Comparison of ENCODE assay signal across 11 mouse cellular contexts in genomic region chr4:14261014-14261737, GRCm38 (mm10).
DNase-seq lines count a peak whose midpoint lies in the region; ATAC-seq lines count a peak whose summit lies in the region.
"Had no signal": no experiment of that assay in that cellular context is flagged by ENCODE, and none has a peak within 500 bp of the region (broad histone marks: within the 10 kb centered on the region; RNA-seq: fewer than 3 reads in every experiment).

No protein-coding gene starts in this region.

- peak; percentile 15; the same call in 1 of the 2 replicates for ATAC-seq in intestine, embryonic 15.5 days
- ATAC-seq in intestine, embryonic 16.5 days = no peak
- peak; percentile 43; the same call in 1 of the 2 replicates for ATAC-seq in forebrain, embryonic 13.5 days
- no peak for ATAC-seq in erythroblast, adult 5-6 weeks (replicated peaks; ENCODE audit: low FRiP score, poor library complexity, severe bottlenecking)
- no peak for ATAC-seq in cerebellum, adult (ENCODE audit: insufficient number of reproducible peaks, low FRiP score, low TSS enrichment)

- no peak overlapping the region for H3K4me3 ChIP-seq in intestine, embryonic 15.5 days (replicated peaks)
- H3K4me3 ChIP-seq in intestine, embryonic 16.5 days (ENCODE audit: low read length) = no peak overlapping the region
- H3K4me3 ChIP-seq in forebrain, embryonic 13.5 days = no peak overlapping the region
- peak overlapping the region; percentile 10; the same call in 1 of the 2 replicates for H3K4me3 ChIP-seq in limb, embryonic 10.5 days

- H3K36me3 ChIP-seq in intestine, embryonic 15.5 days = no peaks in the 10 kb centered on the region
- H3K36me3 ChIP-seq in intestine, embryonic 16.5 days (ENCODE audit: control insufficient read depth, insufficient read depth, low read length) = no peaks in the 10 kb centered on the region
- H3K36me3 ChIP-seq in forebrain, embryonic 13.5 days (ENCODE audit: poor library complexity, severe bottlenecking) = no peaks in the 10 kb centered on the region
- no peaks in the 10 kb centered on the region for H3K36me3 ChIP-seq in limb, embryonic 10.5 days

- no peak overlapping the region for H3K27ac ChIP-seq in intestine, embryonic 15.5 days
- no peak overlapping the region for H3K27ac ChIP-seq in intestine, embryonic 16.5 days (ENCODE audit: low read length)
- no peak overlapping the region for H3K27ac ChIP-seq in forebrain, embryonic 13.5 days
- H3K27ac ChIP-seq in limb, embryonic 10.5 days = peak overlapping the region; percentile 80

- no peaks in the 10 kb centered on the region for H3K9me3 ChIP-seq in intestine, embryonic 15.5 days
- no peaks in the 10 kb centered on the region for H3K9me3 ChIP-seq in intestine, embryonic 16.5 days (ENCODE audit: control insufficient read depth, low read length)
- H3K9me3 ChIP-seq in forebrain, embryonic 13.5 days (replicated peaks) = no peaks in the 10 kb centered on the region
- no peaks in the 10 kb centered on the region for H3K9me3 ChIP-seq in limb, embryonic 10.5 days (replicated peaks)

- 44% methylated on average over 11 of the region's 11 CpGs for WGBS in intestine, embryonic 15.5 days
- 45% methylated on average over 11 of the region's 11 CpGs for WGBS in intestine, embryonic 16.5 days
- 43% methylated on average over 11 of the region's 11 CpGs for WGBS in forebrain, embryonic 13.5 days
- 39% methylated on average over 11 of the region's 11 CpGs for WGBS in limb, embryonic 10.5 days

- no peak overlapping the region for H3K4me2 ChIP-seq in intestine, embryonic 15.5 days (replicated peaks)
- H3K4me2 ChIP-seq in intestine, embryonic 16.5 days (ENCODE audit: low read depth, low read length) = no peak overlapping the region
- H3K4me2 ChIP-seq in forebrain, embryonic 13.5 days = peak overlapping the region; percentile 23; the same call in 1 of the 2 replicates

- H3K9ac ChIP-seq in intestine, embryonic 15.5 days = no peak overlapping the region
- no peak overlapping the region for H3K9ac ChIP-seq in intestine, embryonic 16.5 days (ENCODE audit: low read depth, low read length)
- H3K9ac ChIP-seq in forebrain, embryonic 13.5 days = no peak overlapping the region

- H3K27me3 ChIP-seq in intestine, embryonic 15.5 days (replicated peaks) = no peaks in the 10 kb centered on the region
- H3K27me3 ChIP-seq in intestine, embryonic 16.5 days (replicated peaks; ENCODE audit: control insufficient read depth, insufficient read depth, low read length) = no peaks in the 10 kb centered on the region
- no peaks in the 10 kb centered on the region for H3K27me3 ChIP-seq in forebrain, embryonic 13.5 days
- no peaks in the 10 kb centered on the region for H3K27me3 ChIP-seq in limb, embryonic 10.5 days (ENCODE audit: low read depth, poor library complexity, severe bottlenecking)

- DNase-seq in ZHBTc4 (ENCODE audit: low read depth, low spot score) = peak; percentile 20
- peak; percentile 37 for DNase-seq in limb, embryonic 10.5 days (ENCODE audit: low spot score)
- DNase-seq in spleen, postnatal 10 days (ENCODE audit: low spot score in 2 of 2) = no peak
- DNase-seq: cerebellum, adult 9-10 months; gastrocnemius, postnatal 10 days; kidney, adult 8-10 months had no signal

- no peaks in the 10 kb centered on the region for H3K4me1 ChIP-seq in intestine, embryonic 15.5 days (replicated peaks)
- H3K4me1 ChIP-seq in intestine, embryonic 16.5 days (ENCODE audit: control insufficient read depth, insufficient read depth, low read length) = no peaks in the 10 kb centered on the region; the same call in 1 of the 2 replicates
- peaks cover 18% of the 10 kb centered on the region for H3K4me1 ChIP-seq in forebrain, embryonic 13.5 days
- H3K4me1 ChIP-seq in limb, embryonic 10.5 days = peaks cover 23% of the 10 kb centered on the region

Comparison
In these comparisons a context has a peak if more than half of its experiments do, and no peak if none do; other contexts are left out.
1. ATAC-seq: peak in intestine, embryonic 15.5 days (single experiment) and forebrain, embryonic 13.5 days (single experiment); none in intestine, embryonic 16.5 days (single experiment), erythroblast, adult 5-6 weeks (single experiment) and cerebellum, adult (single experiment).
2. DNase-seq: peak in ZHBTc4 (single experiment) and limb, embryonic 10.5 days (single experiment); none in spleen, postnatal 10 days (0 of 2).